ENCODE assay signal across 9 mouse cellular contexts in the genomic region with DNA sequence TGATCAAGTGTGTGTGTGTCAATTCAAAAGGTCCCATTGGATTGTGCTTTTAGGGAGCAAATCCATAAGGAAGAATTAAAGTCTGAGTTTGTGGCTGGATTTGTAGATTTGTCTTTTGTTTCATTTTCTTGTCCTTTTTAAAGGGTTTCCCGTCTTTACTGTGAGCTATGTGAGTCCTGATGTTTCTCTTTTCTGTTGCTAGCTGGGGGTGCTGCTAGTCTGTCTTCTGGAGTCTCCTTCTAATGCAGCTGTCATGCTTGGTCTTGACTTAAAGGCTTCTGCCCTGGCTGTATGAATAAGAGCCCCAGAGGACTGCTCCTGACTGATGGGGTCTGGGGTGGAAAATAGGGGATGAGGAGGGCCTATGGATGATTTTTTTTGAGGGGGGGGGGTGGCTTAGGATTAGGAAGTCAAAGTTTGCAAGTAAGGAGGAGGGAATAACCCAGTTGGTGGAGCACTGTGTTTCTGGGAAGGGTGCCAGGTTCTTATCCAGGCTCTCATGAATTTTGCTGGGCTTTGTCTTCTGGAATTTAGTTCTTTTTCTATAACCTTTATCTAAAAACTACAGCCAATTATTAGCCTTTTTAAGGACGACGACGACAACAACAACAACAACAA. TPM values are rescaled to one million over a fixed set of nuclear protein-coding genes. Genes with fewer than 3 reads are reported as not detected.
A peak's percentile ranks its signal among the peaks of the same experiment; 100 is the strongest.
DNase-seq lines count a peak whose midpoint lies in the region; ATAC-seq lines count a peak whose summit lies in the region.
"Had no signal": no experiment of that assay in that cellular context is flagged by ENCODE, and none has a peak within 500 bp of the region (broad histone marks: within the 10 kb centered on the region; RNA-seq: fewer than 3 reads in every experiment).

No protein-coding gene starts in this region.

- H3K9me3 ChIP-seq in heart, embryonic 12.5 days (replicated peaks), result no peaks in the 10 kb centered on the region
- no peaks in the 10 kb centered on the region for H3K9me3 ChIP-seq in neural tube, embryonic 15.5 days (replicated peaks)

- H3K36me3 ChIP-seq in heart, embryonic 12.5 days, result no peaks in the 10 kb centered on the region
- no peaks in the 10 kb centered on the region for H3K36me3 ChIP-seq in neural tube, embryonic 15.5 days

- WGBS in heart, embryonic 12.5 days, result 56% methylated on average over 4 of the region's 4 CpGs
- WGBS in neural tube, embryonic 15.5 days, result 70% methylated on average over 4 of the region's 4 CpGs

- ATAC-seq in cerebellum, adult (ENCODE audit: insufficient number of reproducible peaks, low FRiP score, low TSS enrichment), result no peak
- no peak for ATAC-seq in heart, embryonic 12.5 days (ENCODE audit: insufficient number of reproducible peaks, low FRiP score)
- no peak for ATAC-seq in neural tube, embryonic 15.5 days (ENCODE audit: low FRiP score)

- peaks cover 17% of the 10 kb centered on the region for H3K4me1 ChIP-seq in heart, embryonic 12.5 days (replicated peaks)
- peaks cover 9% of the 10 kb centered on the region for H3K4me1 ChIP-seq in neural tube, embryonic 15.5 days

- no peak overlapping the region for H3K4me3 ChIP-seq in heart, embryonic 12.5 days
- H3K4me3 ChIP-seq in neural tube, embryonic 15.5 days (replicated peaks), result no peak overlapping the region
- H3K4me3 ChIP-seq: erythroblast, embryonic 14.5 days had no signal

- peak overlapping the region; percentile 73 for H3K27ac ChIP-seq in heart, embryonic 12.5 days (ENCODE audit: poor library complexity, severe bottlenecking)
- peak overlapping the region; percentile 83 for H3K27ac ChIP-seq in neural tube, embryonic 15.5 days (replicated peaks)

- no peak overlapping the region for H3K4me2 ChIP-seq in heart, embryonic 12.5 days
- H3K4me2 ChIP-seq in neural tube, embryonic 15.5 days, result peak overlapping the region; percentile 70; the same call in 1 of the 2 replicates

- DNase-seq in cerebellum, postnatal 14 days, result peak; percentile 20 to 26
- DNase-seq in right cerebral cortex, adult 18-20 months, result peak; percentile 41
- DNase-seq in right cerebral cortex, postnatal 25 days, result no peak
- peak; percentile 70 to 74 for DNase-seq in kidney, postnatal 25 days
- no peak for DNase-seq in spleen, postnatal 4 days (ENCODE audit: low spot score in 2 of 2)

- H3K27me3 ChIP-seq in heart, embryonic 12.5 days (replicated peaks), result no peaks in the 10 kb centered on the region
- no peaks in the 10 kb centered on the region for H3K27me3 ChIP-seq in neural tube, embryonic 15.5 days (replicated peaks)

- no peak overlapping the region for H3K9ac ChIP-seq in heart, embryonic 12.5 days
- no peak overlapping the region for H3K9ac ChIP-seq in neural tube, embryonic 15.5 days (replicated peaks)

RNA-seq across cellular contexts. Expression of gene Fggy, which starts 1.1 kb away (rescaled TPM):
- 4.7 and 5.8 TPM in 2 replicates for polyA plus RNA-seq in heart, embryonic 12.5 days (2016; fragmentation: Nextera tagmentation; extraction: Ambion mirVana)
- polyA plus RNA-seq in neural tube, embryonic 15.5 days (2015; fragmentation: Nextera tagmentation; extraction: Ambion mirVana), result 7.0 and 8.5 TPM in 2 replicates
- polyA plus RNA-seq: erythroblast, embryonic 14.5 days had no signal

Comparison
In these comparisons a context has a peak if more than half of its experiments do, and no peak if none do; other contexts are left out.
1. DNase-seq: peak in cerebellum, postnatal 14 days (2 of 2), right cerebral cortex, adult 18-20 months (single experiment) and kidney, postnatal 25 days (2 of 2); none in right cerebral cortex, postnatal 25 days (single experiment) and spleen, postnatal 4 days (0 of 2).